ENCODE assay signal across 44 mouse cellular contexts in the genomic region with DNA sequence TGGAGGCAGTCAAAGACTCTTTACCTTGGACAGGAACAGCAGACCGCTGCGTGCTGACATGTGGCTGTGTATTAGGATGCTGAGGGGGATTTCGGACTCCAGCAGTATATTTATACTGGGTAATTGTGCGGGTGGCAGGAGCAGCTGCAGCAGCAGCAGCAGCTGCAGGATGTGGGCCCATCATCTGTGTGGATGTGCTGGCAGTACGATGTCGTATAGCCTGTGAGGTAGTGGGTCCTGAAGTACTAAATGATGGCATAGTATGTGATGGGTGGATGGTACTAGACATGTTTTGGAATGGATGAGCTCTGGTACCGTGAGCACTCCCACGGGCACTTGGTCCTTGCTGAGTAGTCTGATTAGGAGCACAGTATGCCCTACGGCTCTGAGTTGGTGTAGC. TPM values are rescaled to one million over a fixed set of nuclear protein-coding genes. Genes with fewer than 3 reads are reported as not detected.
"Had no signal": no experiment of that assay in that cellular context is flagged by ENCODE, and none has a peak within 500 bp of the region (broad histone marks: within the 10 kb centered on the region; RNA-seq: fewer than 3 reads in every experiment).

No protein-coding gene starts in this region.

- H3K27ac ChIP-seq: left cerebral cortex, adult 2 months; limb, embryonic 10.5 days; limb, embryonic 12.5 days; limb, embryonic 13.5 days; limb, embryonic 15.5 days; liver, embryonic 12.5 days; liver, embryonic 13.5 days; liver, embryonic 14.5 days; liver, embryonic 15.5 days; lung, embryonic 15.5 days; macrophage; midbrain, embryonic 10.5 days; midbrain, embryonic 12.5 days; midbrain, embryonic 13.5 days; midbrain, embryonic 15.5 days had no signal

- H3K4me1 ChIP-seq: limb, embryonic 10.5 days; limb, embryonic 12.5 days; limb, embryonic 13.5 days; limb, embryonic 15.5 days; liver, embryonic 12.5 days; liver, embryonic 13.5 days; liver, embryonic 15.5 days; lung, embryonic 15.5 days; megakaryocyte, embryonic 14.5 days; midbrain, embryonic 10.5 days; midbrain, embryonic 12.5 days; midbrain, embryonic 13.5 days; midbrain, embryonic 15.5 days had no signal

- H3K27me3 ChIP-seq: limb, embryonic 12.5 days; limb, embryonic 13.5 days; limb, embryonic 15.5 days; liver, embryonic 12.5 days; liver, embryonic 13.5 days; liver, embryonic 15.5 days; lung, embryonic 15.5 days; megakaryocyte, embryonic 14.5 days; midbrain, embryonic 12.5 days; midbrain, embryonic 13.5 days; midbrain, embryonic 15.5 days had no signal

- H3K4me3 ChIP-seq: left cerebral cortex, adult 2 months; limb, embryonic 10.5 days; limb, embryonic 12.5 days; limb, embryonic 13.5 days; limb, embryonic 15.5 days; liver, embryonic 12.5 days; liver, embryonic 13.5 days; liver, embryonic 15.5 days; lung, embryonic 15.5 days; megakaryocyte, embryonic 14.5 days; midbrain, embryonic 10.5 days; midbrain, embryonic 12.5 days; midbrain, embryonic 13.5 days; midbrain, embryonic 15.5 days had no signal

- H3K36me3 ChIP-seq: limb, embryonic 10.5 days; limb, embryonic 12.5 days; limb, embryonic 13.5 days; limb, embryonic 15.5 days; liver, embryonic 12.5 days; liver, embryonic 13.5 days; liver, embryonic 15.5 days; lung, embryonic 15.5 days; midbrain, embryonic 10.5 days; midbrain, embryonic 12.5 days; midbrain, embryonic 13.5 days; midbrain, embryonic 15.5 days had no signal

- H3K4me2 ChIP-seq: limb, embryonic 12.5 days; limb, embryonic 13.5 days; limb, embryonic 15.5 days; liver, embryonic 11.5 days; liver, embryonic 12.5 days; liver, embryonic 13.5 days; liver, embryonic 15.5 days; lung, embryonic 14.5 days; lung, embryonic 15.5 days; midbrain, embryonic 11.5 days; midbrain, embryonic 12.5 days; midbrain, embryonic 13.5 days; midbrain, embryonic 15.5 days had no signal

- DNase-seq: left cerebral cortex, postnatal 4 days; liver; liver, embryonic 13.5 days; liver, postnatal 0 days; lung, adult 18-20 months; lung, adult 2 months; lung, embryonic 14.5 days; lung, postnatal 10 days; lung, postnatal 14 days; lung, postnatal 36 days; lung, postnatal 4 days; midbrain, embryonic 14.5 days had no signal

RNA-seq across cellular contexts. Expression of gene Pabpc6, which starts 1.6 kb away (rescaled TPM):
- total RNA-seq: left cerebral cortex, adult 2 months; left cerebral cortex, postnatal 10 days; left cerebral cortex, postnatal 14 days; left cerebral cortex, postnatal 25 days; left cerebral cortex, postnatal 36 days; left cerebral cortex, postnatal 4 days; liver, adult 2 months; megakaryocyte progenitor cell, adult 5-6 weeks; megakaryocyte, adult 5-6 weeks; megakaryocyte-erythroid progenitor cell, adult 5-6 weeks; midbrain, postnatal 0 days had no signal
- polyA plus RNA-seq: limb, embryonic 10.5 days; limb, embryonic 11.5 days; limb, embryonic 12.5 days; limb, embryonic 13.5 days; limb, embryonic 14.5 days; limb, embryonic 15.5 days; liver, adult 2 months; liver, embryonic 11.5 days; liver, embryonic 12.5 days; liver, embryonic 13.5 days; liver, embryonic 14.5 days; liver, embryonic 15.5 days; liver, embryonic 16.5 days; liver, postnatal 0 days; lung, adult 2 months; lung, embryonic 14.5 days; lung, embryonic 15.5 days; lung, embryonic 16.5 days; lung, postnatal 0 days; macrophage; midbrain, embryonic 10.5 days; midbrain, embryonic 11.5 days; midbrain, embryonic 12.5 days; midbrain, embryonic 13.5 days; midbrain, embryonic 14.5 days; midbrain, embryonic 15.5 days; midbrain, embryonic 16.5 days; midbrain, postnatal 0 days had no signal
